Mouse (Mus musculus) T-cell, adult 66 days (primary cell): Measurements from ENCODE around the gene Gm28048. TPM values are rescaled to one million over a fixed set of nuclear protein-coding genes. Genes with fewer than 3 reads are reported as not detected.

ENCODE experiments used
- total RNA-seq, 2 experiments: library from RNA; stranded (reverse); gene quantifications; 3 replicates in 1 of 2; 4 replicates in 1 of 2; pipeline ENCODE4 v1.2.4; 2023

The Gm28048 gene
- total RNA-seq: 10 to 100 TPM; 28.7 to 29.1 TPM

DNA sequence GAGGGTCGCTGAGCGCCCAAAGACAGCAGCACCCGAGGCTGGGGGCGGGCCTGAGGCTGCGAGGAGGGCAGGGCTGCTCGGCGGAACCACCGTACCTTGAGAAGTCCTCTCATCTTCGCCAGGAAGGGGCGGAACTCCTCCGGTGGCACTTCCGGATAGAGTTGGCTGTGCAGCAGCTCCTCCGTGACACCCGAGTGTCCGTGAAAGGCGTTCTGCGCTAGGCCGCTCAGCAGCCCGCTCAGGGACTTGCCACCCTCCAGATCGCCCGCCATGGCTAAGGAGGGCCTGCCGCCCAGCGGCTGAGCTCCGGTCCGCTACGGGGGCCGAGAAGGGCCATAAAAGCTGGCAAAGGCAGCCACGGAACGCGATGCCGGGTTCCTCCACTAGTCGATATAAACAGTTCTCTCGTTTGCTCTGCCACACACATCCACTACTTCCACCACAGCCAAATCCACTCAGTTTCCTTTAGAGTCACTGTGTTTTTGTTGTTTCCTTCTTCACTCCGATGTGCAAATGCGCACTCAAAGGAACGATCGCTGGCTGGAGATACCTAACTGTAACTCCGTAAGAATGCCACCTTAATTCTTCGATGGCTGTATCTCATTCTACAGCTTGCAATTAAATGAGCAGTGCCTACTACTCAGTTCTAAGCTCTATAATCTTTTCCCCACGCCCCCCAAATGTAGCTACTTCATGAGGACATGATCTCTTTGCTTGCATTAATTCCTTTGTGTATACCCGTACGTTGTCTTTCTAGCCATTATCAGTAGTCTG lies at the start of gene Gm28048, which contains the start of gene Commd1:
Gm28048 (minus strand) TSS at position 107 of the 774 bp plus-strand sequence.
Commd1 (minus strand) TSS at position 399 of the 774 bp plus-strand sequence.

GRCm38 (mm10) chr11:23007481-23008180 lies 25.7 kb upstream of the Gm28048 start, which contains the start of gene Fam161a:
Fam161a (plus strand) TSS chr11:23007531.

DNA sequence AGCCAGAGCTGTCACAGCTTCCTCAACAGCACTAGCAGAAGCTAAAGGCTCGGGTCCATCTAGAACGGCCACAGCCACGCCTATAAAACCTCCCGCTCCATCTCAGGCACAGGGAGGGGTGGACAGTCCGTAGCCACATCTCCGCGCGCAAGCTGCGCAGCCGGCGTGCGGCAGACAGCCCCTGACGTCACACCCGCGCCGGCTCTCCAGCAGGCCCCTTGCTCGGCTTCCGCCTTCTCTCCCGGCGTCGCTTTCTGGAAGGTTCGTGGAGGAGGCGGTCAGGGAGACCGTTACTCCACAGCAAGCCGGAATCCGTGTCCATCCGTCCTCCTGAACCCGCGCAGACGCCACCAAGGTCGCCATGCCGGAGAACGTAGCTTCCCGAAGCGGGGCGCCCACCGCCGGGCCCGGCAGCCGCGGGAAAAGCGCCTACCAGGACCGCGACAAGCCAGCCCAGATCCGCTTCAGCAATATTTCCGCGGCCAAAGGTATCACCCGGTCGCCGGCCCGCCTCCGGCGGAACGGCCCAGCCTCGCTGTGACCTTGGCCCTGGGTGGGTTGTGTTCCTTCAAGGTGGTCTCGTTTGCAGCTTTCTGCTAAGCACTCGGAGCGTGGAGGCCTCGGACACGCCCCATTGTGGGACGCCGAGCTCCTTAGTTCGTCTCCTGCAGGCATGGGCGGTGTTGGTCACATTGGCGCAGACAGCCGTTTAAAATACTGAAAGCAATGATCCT lies 8.7 kb upstream of the Gm28048 start, which contains the start of gene Cct4:
Cct4 (plus strand) TSS at position 127 of the 734 bp plus-strand sequence.

DNA sequence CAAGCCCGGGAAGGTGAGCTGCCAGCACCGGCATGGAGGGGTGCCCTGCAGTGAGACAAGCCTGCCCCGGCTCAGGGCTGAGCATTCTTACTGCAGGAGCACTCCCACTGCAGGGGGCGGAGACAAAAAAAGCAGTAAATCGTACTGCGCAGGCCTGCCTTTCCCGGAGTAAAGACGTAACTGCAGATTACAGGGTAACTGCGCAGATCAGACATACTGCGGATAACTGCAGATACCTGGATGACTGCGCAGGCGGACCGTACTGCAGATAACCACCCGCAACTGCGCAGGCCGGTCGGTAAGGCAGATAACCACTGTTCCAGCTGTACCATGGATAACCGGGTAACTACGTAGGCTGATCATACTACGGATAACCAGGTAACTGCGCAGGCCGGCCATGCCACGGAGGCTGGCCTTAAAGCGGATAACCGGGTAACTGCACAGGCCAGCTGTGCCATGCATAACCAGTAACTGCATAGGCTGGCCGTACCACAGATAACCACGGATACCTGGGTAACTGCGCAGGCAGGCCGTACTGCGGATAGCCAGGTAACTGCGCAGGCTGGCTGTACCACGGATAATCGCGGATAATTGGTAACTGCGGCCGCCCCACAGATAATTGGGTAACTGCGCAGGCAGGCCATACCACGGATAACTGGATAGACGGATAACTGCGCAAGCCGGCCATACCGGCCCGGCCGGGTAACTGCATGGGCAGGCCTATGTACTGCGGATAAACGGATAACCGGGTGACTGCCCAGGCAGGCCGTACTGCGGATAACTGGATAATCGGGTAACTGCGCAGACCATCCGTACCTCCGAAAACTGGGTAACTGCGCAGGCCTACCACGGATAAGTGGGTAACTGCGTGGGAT lies 9.8 kb downstream of the Gm28048 start, which contains the start of gene Zrsr1:
Zrsr1 (plus strand) TSS at position 171 of the 875 bp plus-strand sequence.

GRCm38 (mm10) chr11:22860335-22861227 lies 121.3 kb downstream of the Gm28048 start, which contains the start of gene B3gnt2:
B3gnt2 (minus strand) TSS chr11:22860961.

Other genes with a start within 250 kb of the Gm28048 start
- gene B3gnt2, start 121.1 kb downstream of the Gm28048 start, total RNA-seq: 10 to 100 TPM; 44.1 to 48.5 TPM
- 10 to 100 TPM; 84.8 to 99.3 TPM for gene Zrsr1, start 10.1 kb downstream of the Gm28048 start, total RNA-seq
- 10 to 100 TPM; 24.5 to 33.7 TPM for gene Commd1, start 292 bp upstream of the Gm28048 start, total RNA-seq
- 100 to 1,000 TPM; 241 to 247 TPM for gene Cct4, start 8.4 kb upstream of the Gm28048 start, total RNA-seq
- gene Fam161a, start 25.4 kb upstream of the Gm28048 start, total RNA-seq: 1 to 10 TPM; 5.6 to 6.0 TPM